Mouse (Mus musculus) ZHBTc4 (cell line): ENCODE results near the gene Gpr142.
A peak's percentile ranks its signal among the peaks of the same experiment; 100 is the strongest.

ENCODE experiments used
- DNase-seq: peaks from one replicate; pipeline ENCODE4 v3.0.0-alpha.2; 2011; ENCODE audit warnings: low read depth, low spot score

The Gpr142 gene

DNA sequence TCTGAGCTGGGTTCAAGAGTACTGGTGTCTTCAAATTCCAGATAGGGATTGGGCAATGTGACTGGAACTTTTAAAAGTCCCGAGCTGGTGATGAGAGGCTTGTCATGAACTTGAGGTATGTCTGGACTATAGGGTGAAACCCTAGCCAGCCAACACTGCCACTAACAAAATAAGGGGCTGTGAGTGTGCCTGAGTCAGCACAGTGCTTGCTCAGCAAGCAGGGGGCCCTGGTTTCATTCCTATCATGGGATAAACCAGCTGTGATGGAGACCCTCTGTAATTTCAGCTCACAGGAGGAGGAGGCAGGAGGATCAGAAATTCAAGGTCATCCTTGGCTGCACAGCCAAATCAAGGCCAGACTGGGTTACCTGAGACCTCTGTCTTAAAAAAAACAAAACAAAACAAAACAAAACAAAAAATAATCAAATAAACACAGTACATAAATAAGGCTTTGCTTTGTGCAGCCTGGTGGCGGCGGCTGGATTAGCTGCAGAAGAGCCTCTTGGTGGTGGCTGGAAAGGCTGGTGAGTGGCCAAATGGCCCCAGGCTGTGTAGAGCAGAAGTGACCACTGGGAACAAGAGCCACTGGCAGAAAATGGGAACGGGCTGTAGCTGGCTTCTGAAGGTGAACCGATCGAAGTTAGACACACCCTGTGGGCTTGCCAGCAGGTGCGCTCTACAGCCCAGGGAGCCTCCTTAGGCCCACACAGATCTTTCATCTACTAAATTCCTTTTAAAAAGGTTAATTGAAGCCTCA lies 45.9 kb downstream of the Gpr142 start:
- peak; percentile 34 for DNase-seq

DNA sequence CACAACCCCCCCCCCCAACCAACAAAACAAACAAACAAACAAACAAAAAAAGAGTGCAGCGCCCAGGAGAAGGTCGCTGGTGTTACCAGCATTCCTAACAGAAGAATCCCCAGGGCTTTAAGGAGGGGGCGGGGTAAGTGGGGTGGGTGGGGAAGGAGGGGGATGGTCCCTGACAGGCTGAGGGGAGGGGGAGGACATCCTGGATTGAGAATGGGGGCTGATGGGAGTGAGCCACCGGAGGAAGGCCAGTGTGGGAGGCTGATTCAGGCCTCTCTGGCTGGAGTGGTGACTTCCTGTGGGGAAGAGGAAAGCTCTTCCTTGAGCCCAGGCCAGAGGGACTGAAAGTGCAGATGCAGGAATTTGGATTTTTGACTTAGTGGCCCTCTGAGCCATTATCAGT lies 47.6 kb downstream of the Gpr142 start:
- DNase-seq = peak; percentile 75

DNA sequence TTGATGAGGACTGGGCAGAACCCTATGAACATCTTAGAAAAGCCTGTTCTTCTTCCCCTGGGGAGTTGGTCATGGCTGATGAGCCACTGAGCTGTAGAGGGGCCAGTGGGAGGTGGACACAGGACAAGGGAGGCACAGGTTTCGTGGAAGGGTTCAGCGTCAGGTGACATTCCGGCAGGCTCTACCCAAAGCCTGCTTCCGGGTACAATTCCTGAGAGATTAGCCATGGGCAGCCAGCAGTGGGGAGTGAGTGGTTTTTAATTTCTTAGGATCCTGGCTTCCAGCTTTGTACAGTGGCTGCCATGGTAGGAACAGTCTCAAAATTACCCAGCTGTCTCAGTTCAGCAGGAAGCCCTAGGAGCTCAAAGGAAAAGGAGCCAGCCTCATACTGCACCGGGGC lies 48.3 kb downstream of the Gpr142 start:
- no peak for DNase-seq

DNA sequence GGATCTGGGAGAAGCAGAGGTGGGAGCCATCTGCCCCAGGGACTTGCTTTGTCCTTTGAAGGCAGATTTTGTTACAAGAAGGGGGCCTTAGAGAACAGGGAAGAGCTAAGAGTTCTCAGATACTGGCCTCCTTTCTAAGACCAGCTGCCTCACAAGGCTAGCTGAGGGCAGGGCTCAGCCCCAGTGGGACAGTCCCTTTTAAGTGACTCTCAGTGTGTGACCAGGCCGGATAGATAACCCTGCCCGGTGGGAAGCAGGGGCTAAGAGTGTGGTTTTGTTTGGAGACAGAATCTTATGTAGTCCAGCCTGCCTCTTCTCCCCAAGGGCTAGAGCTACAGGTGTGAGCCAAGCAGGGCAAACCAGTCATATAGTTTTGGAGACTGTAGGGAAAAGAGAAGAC lies 50.8 kb downstream of the Gpr142 start:
- DNase-seq = no peak

DNA sequence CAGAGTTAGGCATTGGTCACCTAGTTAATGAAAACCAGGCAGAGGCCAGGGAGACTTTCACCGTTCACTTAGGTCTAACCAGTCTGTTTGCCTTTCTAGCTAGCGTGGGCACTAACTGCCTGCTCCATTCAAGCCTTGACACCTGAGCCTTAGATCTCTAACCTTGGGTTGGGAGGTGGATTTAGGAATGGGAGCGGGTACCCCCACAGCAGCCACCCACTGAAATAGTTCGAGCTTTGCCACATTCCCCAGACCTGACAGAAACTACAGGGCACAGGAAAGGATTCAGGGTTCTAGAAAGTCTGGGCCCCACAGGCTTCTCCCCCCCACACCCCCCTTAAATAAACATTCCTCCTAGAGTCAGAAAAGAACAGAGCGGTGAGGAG lies 51.3 kb downstream of the Gpr142 start:
- no peak for DNase-seq

DNA sequence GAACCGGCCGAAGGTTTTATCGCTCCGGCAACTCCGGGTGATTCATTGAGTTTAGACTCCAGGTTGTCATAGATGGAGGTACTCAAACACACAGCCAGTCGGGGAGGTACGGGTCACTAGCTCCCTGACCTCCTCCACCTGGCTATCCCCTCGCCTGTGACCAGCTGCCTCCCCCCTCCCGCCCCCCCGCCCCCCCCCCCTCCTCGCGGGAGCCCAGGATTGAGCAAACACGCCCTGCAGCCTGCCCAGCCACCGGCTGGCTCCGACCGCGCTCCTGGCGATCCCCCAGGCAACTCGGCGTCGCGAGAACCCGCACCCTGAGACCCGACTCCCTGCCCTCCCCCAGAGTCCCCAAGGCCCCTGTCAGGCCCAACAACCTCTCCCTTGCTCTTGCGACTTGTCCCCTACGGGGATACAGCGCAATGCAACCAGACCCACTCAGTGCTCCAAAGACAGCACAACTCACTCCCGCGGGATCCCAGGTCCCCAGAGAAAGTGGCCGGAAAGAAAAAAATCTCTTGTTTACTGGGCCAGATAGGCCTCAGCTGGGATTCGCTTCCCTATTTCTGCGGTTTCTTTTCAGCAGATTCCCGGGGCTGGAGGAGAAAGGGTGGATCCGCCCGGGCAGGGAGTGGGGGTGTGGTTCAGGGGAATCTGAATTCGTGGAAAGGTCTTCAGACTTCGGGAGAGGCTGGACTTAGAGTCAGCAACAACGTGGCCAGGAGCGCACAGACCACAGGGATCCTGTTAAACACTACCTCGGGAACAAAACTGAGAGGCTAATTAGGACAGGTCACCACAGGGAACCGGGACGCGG lies 51.9 kb downstream of the Gpr142 start, which contains the start of gene Gprc5c:
Gene Gprc5c (plus strand): TSS at position 701 of the 817 bp plus-strand sequence.
- DNase-seq = peak; percentile 55

DNA sequence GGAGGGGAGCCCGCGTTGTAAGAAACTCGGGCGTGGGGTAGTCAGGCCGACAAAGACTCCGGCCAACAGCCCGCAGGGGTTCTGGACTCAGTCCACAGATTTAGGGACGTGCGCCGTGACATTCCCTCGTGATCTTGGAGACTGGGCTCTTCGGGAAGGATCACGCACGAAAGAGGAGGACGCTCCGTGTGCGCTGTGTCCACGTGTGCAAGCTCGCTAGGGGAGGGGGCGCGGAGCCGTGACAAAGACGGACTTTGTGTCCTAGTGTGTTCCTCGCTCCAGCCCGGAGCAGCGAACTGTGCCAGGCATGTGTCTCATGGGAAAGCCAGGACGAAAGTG lies 52.5 kb downstream of the Gpr142 start:
- no peak for DNase-seq

DNA sequence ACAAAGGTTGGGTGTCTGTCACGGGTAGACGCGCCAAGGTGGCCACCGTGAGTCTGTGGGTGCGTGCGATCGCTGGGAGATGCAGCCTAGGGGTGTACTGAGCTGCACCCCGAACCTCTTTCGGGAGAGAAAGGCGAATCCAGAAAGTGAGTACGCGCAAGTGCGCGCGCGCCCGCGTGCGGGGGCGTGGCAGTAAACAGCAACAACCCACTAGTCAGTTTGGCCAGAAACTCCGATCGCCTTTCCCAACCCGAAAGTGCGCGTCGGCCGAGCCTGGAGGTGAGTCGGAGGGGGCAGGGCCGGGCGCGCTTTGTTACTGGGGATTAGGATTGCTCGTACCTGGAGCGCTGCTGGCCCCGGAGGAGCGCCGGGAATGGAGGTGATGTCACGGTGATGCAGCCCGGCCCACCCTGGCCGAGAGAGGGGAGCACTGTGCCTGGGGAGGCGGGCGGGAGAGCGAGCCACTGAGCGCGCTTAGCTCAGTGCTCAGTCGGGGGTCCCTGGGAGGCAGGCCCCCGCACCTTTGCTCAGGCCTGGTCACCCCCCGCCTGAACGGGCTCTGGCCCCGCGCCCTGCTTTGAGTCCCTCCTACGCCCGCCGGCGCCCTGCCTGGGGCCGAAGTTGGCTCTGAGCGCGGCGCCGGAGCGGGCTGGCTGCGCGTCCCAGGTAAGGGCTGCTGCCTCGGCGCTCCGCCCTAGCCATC lies 53.0 kb downstream of the Gpr142 start:
- peak; percentile 87 for DNase-seq

DNA sequence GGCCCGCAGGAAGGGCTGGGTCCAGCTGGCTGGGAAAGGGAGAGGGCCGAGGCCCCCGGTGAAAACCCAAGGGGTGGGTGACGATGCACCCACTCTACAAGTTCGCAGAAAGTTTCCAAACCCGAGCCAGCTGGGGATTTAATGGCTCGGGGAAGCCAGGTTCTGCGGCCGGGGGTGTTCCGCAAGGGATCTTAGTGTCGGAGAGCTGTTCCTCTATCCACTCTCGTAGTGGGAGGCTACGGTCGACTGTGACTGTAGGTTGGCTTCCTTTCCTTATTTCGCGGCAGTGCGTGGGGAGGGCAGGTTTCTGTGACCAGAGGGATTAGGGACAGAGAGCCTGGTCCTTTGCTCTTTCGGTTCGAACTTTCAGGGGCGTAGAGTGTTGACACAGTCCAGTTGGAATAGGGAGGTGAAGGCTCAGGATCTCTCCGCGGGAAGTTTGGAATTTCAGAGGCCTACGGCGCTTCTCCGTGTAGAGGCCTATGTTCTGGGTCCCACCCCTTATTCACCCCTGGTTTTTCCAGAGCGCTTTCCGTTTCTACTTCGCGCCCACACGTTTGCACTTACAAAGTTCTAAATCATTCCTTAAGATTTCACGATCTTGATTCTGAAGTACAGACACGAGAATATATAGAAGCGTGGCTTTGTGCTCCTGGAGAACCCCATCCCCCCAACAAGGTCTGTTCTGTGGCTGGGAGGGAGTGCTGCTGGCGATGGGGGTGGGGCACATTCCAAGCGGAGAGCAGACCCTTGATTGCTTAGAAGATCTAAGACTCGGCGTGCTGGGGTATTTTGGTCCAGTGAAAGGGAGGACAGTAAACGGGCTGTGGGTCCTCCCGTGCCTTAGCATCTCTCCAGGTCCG lies 53.8 kb downstream of the Gpr142 start:
- peak; percentile 73 for DNase-seq

DNA sequence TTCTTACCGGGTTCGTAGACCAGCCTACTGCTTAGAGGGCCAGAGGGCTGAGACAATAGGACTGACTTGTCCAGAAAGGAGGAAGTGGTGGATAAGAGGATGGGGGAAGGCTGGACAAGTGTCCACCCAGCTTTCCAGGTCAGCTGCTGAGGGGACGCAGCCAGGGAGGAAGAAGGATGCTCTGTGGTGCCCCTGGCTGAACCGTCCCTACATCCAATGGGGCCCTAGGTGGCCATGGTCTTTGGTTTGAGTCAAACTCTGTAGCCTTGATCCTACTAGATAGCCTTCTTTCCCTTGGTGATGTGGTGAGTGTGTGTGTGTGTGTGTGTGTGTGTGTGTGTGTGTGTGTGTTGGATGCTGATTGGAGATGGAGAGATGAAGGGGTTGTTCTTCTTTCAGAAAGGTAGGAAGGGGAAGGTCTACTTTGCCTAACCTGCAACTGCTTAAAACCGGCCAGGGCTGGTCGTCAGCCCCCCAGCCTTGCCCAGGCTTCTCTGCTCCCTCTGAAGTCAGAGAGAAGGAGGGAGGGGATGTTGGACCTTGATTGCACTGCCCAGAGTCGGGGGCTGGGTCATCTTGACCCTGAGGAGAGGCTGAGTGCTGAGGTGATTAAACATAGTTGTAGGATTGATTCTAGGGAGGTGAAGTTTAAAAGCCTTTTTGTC lies 54.6 kb downstream of the Gpr142 start:
- DNase-seq = no peak

DNA sequence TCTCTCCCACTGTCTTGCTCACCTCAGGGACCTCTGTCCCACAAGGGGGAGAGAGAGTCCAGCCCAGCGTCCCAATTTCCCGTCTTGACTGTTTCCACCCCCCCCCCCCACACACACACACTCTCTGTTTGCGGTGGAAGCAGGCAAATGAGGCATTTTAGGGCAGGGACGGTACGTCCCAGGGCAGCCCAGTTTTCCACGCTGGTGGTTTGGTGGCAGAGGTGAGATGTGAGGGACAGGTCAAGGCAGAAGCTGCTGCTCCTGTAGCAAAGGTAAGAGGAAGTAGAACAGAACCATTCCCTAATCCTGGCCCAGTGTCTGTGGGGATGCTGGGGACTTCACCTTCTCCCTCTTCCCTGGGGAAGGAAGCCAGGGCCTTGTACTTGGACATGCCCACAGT lies 55.9 kb downstream of the Gpr142 start:
- no peak for DNase-seq

DNA sequence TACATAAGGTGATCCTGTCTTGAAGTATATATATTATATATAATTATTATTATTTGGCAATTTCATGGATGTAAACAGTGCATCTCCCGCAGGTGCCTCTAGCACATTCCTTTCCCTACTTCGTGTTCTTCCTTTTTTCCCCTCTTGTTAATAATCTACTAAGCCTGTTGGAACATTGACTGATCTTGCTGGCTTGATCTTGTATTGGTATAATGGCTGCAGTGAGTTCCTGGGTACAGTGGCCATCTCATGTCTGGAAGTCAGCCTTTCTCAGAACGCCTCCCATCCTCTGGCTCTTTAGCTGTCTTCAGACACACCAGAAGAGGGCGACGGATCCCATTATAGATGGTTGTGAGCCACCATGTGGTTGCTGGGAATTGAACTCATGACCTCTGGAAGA lies 57.4 kb downstream of the Gpr142 start:
- DNase-seq = no peak
